In the genomic region with DNA sequence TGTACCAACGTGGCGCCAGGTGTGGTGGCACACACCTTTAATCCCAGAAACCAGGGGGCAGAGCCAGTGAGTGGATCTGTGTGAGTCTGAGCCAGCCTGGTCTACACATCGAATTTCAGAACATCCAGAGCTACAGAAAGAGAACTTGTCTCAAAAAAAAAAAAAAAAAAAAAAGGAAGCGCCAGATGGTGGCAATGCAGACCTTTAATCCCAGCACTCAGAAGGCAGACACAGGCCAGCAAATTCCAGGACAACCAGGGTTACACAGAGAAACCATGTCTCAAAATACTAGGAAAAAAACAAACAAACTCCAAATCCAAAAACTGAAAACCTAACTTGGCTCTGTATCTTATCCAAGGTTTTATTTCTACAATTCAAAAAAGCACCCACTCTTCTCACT, we compare ENCODE assay signal across 35 mouse cellular contexts. TPM values are rescaled to one million over a fixed set of nuclear protein-coding genes. Genes with fewer than 3 reads are reported as not detected.
DNase-seq lines count a peak whose midpoint lies in the region; ATAC-seq and TF ChIP-seq lines count a peak whose summit lies in the region.
"Had no signal": no experiment of that assay in that cellular context is flagged by ENCODE, and none has a peak within 500 bp of the region (broad histone marks: within the 10 kb centered on the region; RNA-seq: fewer than 3 reads in every experiment).

No protein-coding gene starts in this region.

- H3K79me2 ChIP-seq in heart, adult 2 months (replicated peaks; ENCODE audit: control insufficient read depth, insufficient read depth, low read length): no peaks in the 10 kb centered on the region; the same call in 1 of the 2 replicates

- H3K4me3 ChIP-seq in heart, embryonic 16.5 days (ENCODE audit: low read length): no peak overlapping the region
- no peak overlapping the region for H3K4me3 ChIP-seq in heart, adult 2 months
- H3K4me3 ChIP-seq in megakaryocyte, embryonic 14.5 days (replicated peaks): peak overlapping the region; percentile 42
- H3K4me3 ChIP-seq in bone marrow, adult 2 months (replicated peaks; ENCODE audit: control insufficient read depth, low read depth, low read length): no peak overlapping the region
- H3K4me3 ChIP-seq: embryonic facial prominence, embryonic 13.5 days; erythroblast, embryonic 14.5 days; heart, embryonic 10.5 days; heart, embryonic 15.5 days; hindbrain, embryonic 12.5 days; limb, embryonic 12.5 days; liver, embryonic 12.5 days; midbrain, embryonic 15.5 days; neural tube, embryonic 15.5 days had no signal

- TF ChIP-seq CTCF in heart, adult 2 months (IDR thresholded peaks at IDR 0.05): no peak
- TF ChIP-seq CTCF in bone marrow, adult 2 months (IDR thresholded peaks at IDR 0.05; ENCODE audit: control insufficient read depth, insufficient read depth, low read length): no peak

- H3K27me3 ChIP-seq in heart, embryonic 16.5 days (ENCODE audit: control insufficient read depth, insufficient read depth, low read length): no peaks in the 10 kb centered on the region
- H3K27me3 ChIP-seq in heart, adult 2 months (ENCODE audit: control insufficient read depth, insufficient read depth, low read length): no peaks in the 10 kb centered on the region
- H3K27me3 ChIP-seq in megakaryocyte, embryonic 14.5 days (replicated peaks): no peaks in the 10 kb centered on the region
- H3K27me3 ChIP-seq: embryonic facial prominence, embryonic 13.5 days; heart, embryonic 15.5 days; hindbrain, embryonic 12.5 days; limb, embryonic 12.5 days; liver, embryonic 12.5 days; midbrain, embryonic 15.5 days; neural tube, embryonic 15.5 days had no signal

- 80% methylated on average over 4 of the region's 4 CpGs for WGBS in heart, embryonic 16.5 days
- 76% methylated on average over 4 of the region's 4 CpGs for WGBS in heart, adult 2 months
- WGBS in bone marrow, adult 2 months: 57% methylated on average over 4 of the region's 4 CpGs

- H3K36me3 ChIP-seq in heart, embryonic 16.5 days (ENCODE audit: control insufficient read depth, insufficient read depth): peaks cover 65% of the 10 kb centered on the region
- no peaks in the 10 kb centered on the region for H3K36me3 ChIP-seq in heart, adult 2 months (ENCODE audit: control insufficient read depth, insufficient read depth, low read length)
- H3K36me3 ChIP-seq in megakaryocyte, embryonic 14.5 days (replicated peaks; ENCODE audit: low read length): peaks cover 91% of the 10 kb centered on the region

- H3K9me3 ChIP-seq in heart, embryonic 16.5 days (replicated peaks; ENCODE audit: control insufficient read depth, low read length): no peaks in the 10 kb centered on the region
- no peaks in the 10 kb centered on the region for H3K9me3 ChIP-seq in megakaryocyte, embryonic 14.5 days
- H3K9me3 ChIP-seq: embryonic facial prominence, embryonic 13.5 days; heart, embryonic 10.5 days; heart, embryonic 15.5 days; hindbrain, embryonic 12.5 days; limb, embryonic 12.5 days; liver, embryonic 12.5 days; midbrain, embryonic 15.5 days; neural tube, embryonic 15.5 days had no signal

- intact Hi-C loops in heart, adult 2 months (cut with DNase I): no loop called here

- no peak for ATAC-seq in heart, embryonic 16.5 days (replicated peaks; ENCODE audit: extremely low read depth, insufficient read depth, low FRiP score)
- ATAC-seq in megakaryocyte, adult 5-6 weeks (ENCODE audit: poor library complexity, severe bottlenecking): no peak
- ATAC-seq: hindbrain, postnatal 0 days; intestine, embryonic 16.5 days; liver, embryonic 12.5 days; midbrain, embryonic 15.5 days had no signal

- no peak overlapping the region for H3K4me2 ChIP-seq in heart, embryonic 16.5 days (ENCODE audit: low read depth, low read length)
- H3K4me2 ChIP-seq: embryonic facial prominence, embryonic 13.5 days; heart, embryonic 15.5 days; hindbrain, embryonic 12.5 days; limb, embryonic 12.5 days; liver, embryonic 12.5 days; midbrain, embryonic 15.5 days; neural tube, embryonic 15.5 days had no signal

- TF ChIP-seq EP300 in heart, adult 2 months (IDR thresholded peaks at IDR 0.05; ENCODE audit: insufficient read depth, low read depth, low read length): no peak

- TF ChIP-seq POLR2A in heart, adult 2 months (IDR thresholded peaks at IDR 0.05; ENCODE audit: insufficient read depth, low read depth, low read length): no peak
- no peak for TF ChIP-seq POLR2A in bone marrow, adult 2 months (IDR thresholded peaks at IDR 0.05; ENCODE audit: borderline replicate concordance, control insufficient read depth, low read depth, low read length)

- DNase-seq in heart, adult 2 months: no peak
- DNase-seq in kidney, postnatal 36 days: peak; percentile 33 to 40
- no peak for DNase-seq in kidney, adult 8-10 months
- DNase-seq in embryo, embryonic 10.5 days (ENCODE audit: low spot score): no peak
- DNase-seq: adrenal gland, adult 2 months; adrenal gland, postnatal 36 days; cerebellum, adult 8-10 months; cerebellum, postnatal 25 days; embryo, embryonic 11 days; gastrocnemius, postnatal 10 days; heart, postnatal 36 days; kidney, postnatal 14 days; layer of hippocampus, postnatal 36 days; lung, adult 18-20 months; retina, postnatal 1 day; right cerebral cortex, postnatal 14 days; spleen, adult 18-20 months; thymus, adult 18-20 months; thymus, postnatal 4 days had no signal

- no peak overlapping the region for H3K9ac ChIP-seq in heart, embryonic 16.5 days (ENCODE audit: low read length)
- no peak overlapping the region for H3K9ac ChIP-seq in heart, adult 2 months (ENCODE audit: low read depth, low read length)
- H3K9ac ChIP-seq: embryonic facial prominence, embryonic 13.5 days; heart, embryonic 15.5 days; hindbrain, embryonic 12.5 days; limb, embryonic 12.5 days; liver, embryonic 12.5 days; midbrain, embryonic 15.5 days; neural tube, embryonic 15.5 days had no signal

- H3K27ac ChIP-seq in heart, embryonic 16.5 days (ENCODE audit: low read length): peak overlapping the region; percentile 9; the same call in 1 of the 2 replicates
- H3K27ac ChIP-seq in heart, adult 2 months: no peak overlapping the region
- peak overlapping the region; percentile 41; the same call in 1 of the 2 replicates for H3K27ac ChIP-seq in bone marrow, adult 2 months (ENCODE audit: control insufficient read depth, insufficient read depth, low read depth, low read length, poor library complexity)
- H3K27ac ChIP-seq: embryonic facial prominence, embryonic 13.5 days; heart, embryonic 10.5 days; hindbrain, embryonic 12.5 days; limb, embryonic 12.5 days; liver, embryonic 12.5 days; midbrain, embryonic 15.5 days; neural tube, embryonic 15.5 days; stomach, postnatal 0 days had no signal

- H3K4me1 ChIP-seq in heart, embryonic 16.5 days (ENCODE audit: control insufficient read depth, insufficient read depth, low read length): peaks cover 4% of the 10 kb centered on the region; the same call in 1 of the 2 replicates
- H3K4me1 ChIP-seq in heart, adult 2 months (ENCODE audit: control insufficient read depth, insufficient read depth, low read length): no peaks in the 10 kb centered on the region
- peaks cover 82% of the 10 kb centered on the region for H3K4me1 ChIP-seq in megakaryocyte, embryonic 14.5 days
- no peaks in the 10 kb centered on the region; the same call in 1 of the 2 replicates for H3K4me1 ChIP-seq in bone marrow, adult 2 months (ENCODE audit: control insufficient read depth, insufficient read depth, low read length)
- H3K4me1 ChIP-seq: embryonic facial prominence, embryonic 13.5 days; heart, embryonic 10.5 days; hindbrain, embryonic 12.5 days; limb, embryonic 12.5 days; liver, embryonic 12.5 days; midbrain, embryonic 15.5 days; neural tube, embryonic 15.5 days had no signal

RNA-seq across cellular contexts. Expression of a gene that starts 41.1 kb away (rescaled TPM):
- 3.0 and 3.5 TPM in 2 replicates for polyA plus RNA-seq in heart, embryonic 16.5 days (2015; fragmentation: Nextera tagmentation; extraction: Ambion mirVana)
- total RNA-seq in heart, adult 2 months (2021): 1 to 10 TPM; 6.7 to 8.2 TPM
- polyA plus RNA-seq in heart, adult 2 months (2012; rRNA removed): 3.4 and 5.7 TPM in 2 replicates
- 52.7 and 124 TPM in 2 replicates for polyA plus RNA-seq in megakaryocyte, embryonic 14.5 days (2012; ENCODE audit: insufficient read depth, low replicate concordance)
- 284 and 306 TPM in 2 replicates for total RNA-seq in megakaryocyte, adult 5-6 weeks (2015)
- 339 and 371 TPM in 2 replicates for total RNA-seq in megakaryocyte, adult 5-6 weeks (2017)
- 78.6 and 222 TPM in 2 replicates for polyA plus RNA-seq in bone marrow, adult 2 months (2011; ENCODE audit: insufficient read depth, insufficient read length, low replicate concordance, missing spikeins)

RNA-seq across cellular contexts. Expression of a gene that starts 44.0 kb away (rescaled TPM):
- polyA plus RNA-seq in heart, embryonic 16.5 days (2015; fragmentation: Nextera tagmentation; extraction: Ambion mirVana): 116 and 132 TPM in 2 replicates
- 100 to 1,000 TPM; 187 to 210 TPM for total RNA-seq in heart, adult 2 months (2021)
- 67.8 and 87.4 TPM in 2 replicates for polyA plus RNA-seq in heart, adult 2 months (2012; rRNA removed)
- polyA plus RNA-seq in megakaryocyte, embryonic 14.5 days (2012; ENCODE audit: insufficient read depth, low replicate concordance): 87.1 and 333 TPM in 2 replicates
- total RNA-seq in megakaryocyte, adult 5-6 weeks (2015): 24.8 and 31.2 TPM in 2 replicates
- total RNA-seq in megakaryocyte, adult 5-6 weeks (2017): 15.5 and 23.6 TPM in 2 replicates
- 20.6 and 41.4 TPM in 2 replicates for polyA plus RNA-seq in bone marrow, adult 2 months (2011; ENCODE audit: insufficient read depth, insufficient read length, low replicate concordance, missing spikeins)

Comparison
In these comparisons a context has a peak if more than half of its experiments do, and no peak if none do; other contexts are left out.
1. DNase-seq: peak in kidney, postnatal 36 days (2 of 2); none in heart, adult 2 months (0 of 2), kidney, adult 8-10 months (0 of 2) and embryo, embryonic 10.5 days (single experiment).